Mouse (Mus musculus): ENCODE data around the gene Krt84. TPM values are rescaled to one million over a fixed set of nuclear protein-coding genes. Genes with fewer than 3 reads are reported as not detected.
"Not testable (repeated sequence)": the region's sequence is repeated elsewhere in the genome, so short reads cannot be mapped to it uniquely, and the experiment has no call there.

Krt84 gene
- polyA plus RNA-seq, 1 experiment from 2014 or later = not detected

DNA sequence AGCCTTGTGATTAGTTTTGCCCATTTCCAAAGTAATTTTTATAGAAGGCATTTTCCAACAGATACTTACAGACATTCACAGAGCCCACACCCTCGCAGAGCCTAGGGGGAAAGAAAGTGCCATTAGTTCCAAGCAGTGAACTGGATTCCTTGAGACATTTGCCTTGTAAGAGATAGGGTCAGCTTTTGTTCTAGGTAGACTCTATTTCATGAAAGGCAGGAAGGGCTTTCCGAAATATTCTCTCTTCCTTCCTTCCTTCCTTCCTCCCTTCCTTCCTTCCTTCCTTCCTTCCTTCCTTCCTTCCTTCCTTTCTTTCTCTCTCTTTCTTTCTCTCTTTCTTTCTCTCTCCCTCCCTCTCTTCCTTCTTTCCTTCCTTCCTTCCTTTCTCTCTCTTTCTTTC, 15.5 kb downstream of the Krt84 start, which contains the start of gene Gm49425:
Gene Gm49425 (minus strand): TSS at position 101 of the 400 bp plus-strand sequence.
- not testable (repeated sequence) for H3K4me1 ChIP-seq (ENCODE audit: control insufficient read depth, insufficient read depth, low read length); H3K27me3 ChIP-seq (ENCODE audit: control insufficient read depth, insufficient read depth, low read length); H3K36me3 ChIP-seq (ENCODE audit: control insufficient read depth, insufficient read depth); H3K4me3 ChIP-seq (ENCODE audit: low read length); H3K9me3 ChIP-seq (replicated peaks; ENCODE audit: control insufficient read depth, low read length); H3K4me2 ChIP-seq (ENCODE audit: low read depth, low read length); H3K9ac ChIP-seq (ENCODE audit: low read length); ATAC-seq (replicated peaks; ENCODE audit: extremely low read depth, insufficient read depth, low FRiP score); H3K27ac ChIP-seq (ENCODE audit: low read length)
- WGBS = 64% methylated on average over 2 of the region's 2 CpGs

DNA sequence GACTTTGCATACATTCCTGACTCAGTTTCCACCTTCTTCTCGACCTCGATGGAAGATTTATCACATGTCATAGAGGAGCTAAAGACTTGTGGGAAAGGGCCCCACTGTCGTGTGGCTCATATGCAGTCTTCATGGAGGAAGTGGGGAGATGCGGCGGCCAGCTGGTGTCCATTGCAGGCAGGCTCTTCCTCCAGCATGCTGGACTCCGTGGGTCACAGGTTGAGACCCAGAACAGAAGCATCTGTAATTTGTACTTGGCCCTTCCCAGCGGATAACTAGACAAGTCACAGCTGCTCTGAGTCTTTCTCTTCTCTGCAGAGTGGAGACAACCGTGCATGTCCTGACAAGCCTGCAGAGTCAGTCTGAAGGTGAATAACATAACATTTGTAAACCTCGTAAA, 24.4 kb downstream of the Krt84 start:
- no peak overlapping the region for H3K9ac ChIP-seq (ENCODE audit: low read length)
- 65% methylated on average over 9 of the region's 9 CpGs for WGBS
- no peak overlapping the region for H3K4me3 ChIP-seq (ENCODE audit: low read length)
- H3K4me2 ChIP-seq (ENCODE audit: low read depth, low read length) = no peak overlapping the region
- no peaks in the 10 kb centered on the region for H3K36me3 ChIP-seq (ENCODE audit: control insufficient read depth, insufficient read depth)
- no peaks in the 10 kb centered on the region for H3K9me3 ChIP-seq (replicated peaks; ENCODE audit: control insufficient read depth, low read length)
- no peaks in the 10 kb centered on the region for H3K4me1 ChIP-seq (ENCODE audit: control insufficient read depth, insufficient read depth, low read length)
- no peaks in the 10 kb centered on the region for H3K27me3 ChIP-seq (ENCODE audit: control insufficient read depth, insufficient read depth, low read length)
- no peak for ATAC-seq (replicated peaks; ENCODE audit: extremely low read depth, insufficient read depth, low FRiP score)
- H3K27ac ChIP-seq (ENCODE audit: low read length) = no peak overlapping the region

DNA sequence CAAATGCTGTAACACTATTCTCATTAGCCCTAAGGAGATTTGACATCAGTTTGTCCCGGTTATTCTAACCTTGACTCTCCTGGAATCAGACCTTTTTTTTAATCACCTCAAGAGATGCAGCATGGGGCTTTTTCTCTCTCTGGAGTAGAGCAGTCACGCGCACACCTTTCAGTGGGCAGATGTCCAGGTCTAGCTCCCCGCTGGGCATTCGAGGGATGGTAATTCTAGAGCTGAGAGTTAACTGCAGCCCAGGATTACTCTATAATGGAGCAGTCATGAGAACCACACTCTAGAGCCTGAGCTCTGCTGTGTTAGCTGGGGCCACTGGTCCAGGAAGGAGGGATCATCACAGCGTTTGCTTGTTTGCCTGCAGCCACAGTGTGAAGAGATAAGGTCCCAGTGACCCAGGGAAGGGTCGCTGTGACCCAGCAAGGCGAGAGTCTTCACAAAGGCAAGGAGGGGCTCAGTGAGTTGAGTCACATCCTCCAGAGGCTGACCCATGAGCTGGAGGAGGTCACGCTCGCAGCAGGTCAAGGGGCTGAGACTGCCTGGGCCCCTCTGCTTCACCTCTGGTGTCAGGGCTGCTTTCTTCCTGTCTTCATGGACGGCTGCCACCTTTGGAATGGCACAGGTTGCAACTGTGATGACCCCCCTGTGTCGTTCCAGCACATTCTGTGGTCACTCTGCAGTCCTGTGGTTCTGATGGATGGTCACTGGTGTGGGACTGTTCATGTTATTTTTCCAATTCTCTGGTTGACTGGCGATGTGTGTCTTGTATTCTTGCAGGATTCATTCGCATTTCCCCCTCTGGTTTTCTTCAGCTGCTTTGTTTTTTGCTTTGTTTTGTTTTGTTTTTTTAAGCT, 25.5 kb downstream of the Krt84 start:
- Histone ChIP-seq H3K27ac (ENCODE audit: low read length) (no peak overlapping the region), H3K4me3 (ENCODE audit: low read length) (no peak overlapping the region), H3K9ac (ENCODE audit: low read length) (no peak overlapping the region), H3K4me2 (ENCODE audit: low read depth, low read length) (no peak overlapping the region), H3K9me3 (replicated peaks; ENCODE audit: control insufficient read depth, low read length) (no peaks in the 10 kb centered on the region), H3K4me1 (ENCODE audit: control insufficient read depth, insufficient read depth, low read length) (no peaks in the 10 kb centered on the region), H3K36me3 (ENCODE audit: control insufficient read depth, insufficient read depth) (no peaks in the 10 kb centered on the region), H3K27me3 (ENCODE audit: control insufficient read depth, insufficient read depth, low read length) (no peaks in the 10 kb centered on the region)
- no peak for ATAC-seq (replicated peaks; ENCODE audit: extremely low read depth, insufficient read depth, low FRiP score)
- WGBS = 40% methylated on average over 14 of the region's 14 CpGs

DNA sequence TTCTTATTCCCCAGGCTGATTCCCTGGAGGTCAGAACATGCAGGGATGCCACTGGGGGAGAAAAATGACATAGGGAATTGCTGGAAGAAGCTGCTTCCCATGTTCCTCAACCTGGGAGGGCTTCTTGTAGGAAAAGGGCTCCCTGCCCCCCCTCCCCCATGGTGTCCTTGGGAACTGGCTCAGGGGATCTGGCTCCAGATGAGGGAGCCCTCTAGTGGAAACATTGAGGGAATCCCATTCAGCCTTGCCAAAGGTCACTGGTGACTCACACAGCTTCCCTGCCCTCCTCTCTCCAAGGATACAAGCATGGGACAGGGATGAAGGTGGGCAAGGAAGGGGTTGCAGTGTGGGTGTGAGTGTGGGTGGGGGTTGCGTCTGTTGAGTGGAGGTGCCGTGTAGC, 35.4 kb downstream of the Krt84 start:
- H3K4me1 ChIP-seq (ENCODE audit: control insufficient read depth, insufficient read depth, low read length) = 0 out of 2 replicates have a peak, but pooled peaks cover 4% of the 10 kb centered on the region
- 65% methylated on average over 2 of the region's 2 CpGs for WGBS

GRCm38 (mm10) chr15:101495266-101495665, 37.4 kb downstream of the Krt84 start:
- Histone ChIP-seq H3K27ac (ENCODE audit: low read length) (no peak overlapping the region), H3K9ac (ENCODE audit: low read length) (no peak overlapping the region), H3K36me3 (ENCODE audit: control insufficient read depth, insufficient read depth) (no peaks in the 10 kb centered on the region), H3K4me1 (ENCODE audit: control insufficient read depth, insufficient read depth, low read length) (0 out of 2 replicates have a peak, but pooled peaks cover 4% of the 10 kb centered on the region), H3K4me3 (ENCODE audit: low read length) (no peak overlapping the region), H3K9me3 (replicated peaks; ENCODE audit: control insufficient read depth, low read length) (no peaks in the 10 kb centered on the region), H3K27me3 (ENCODE audit: control insufficient read depth, insufficient read depth, low read length) (no peaks in the 10 kb centered on the region), H3K4me2 (ENCODE audit: low read depth, low read length) (no peak overlapping the region)
- 80% methylated on average over 8 of the region's 8 CpGs for WGBS
- no peak for ATAC-seq (replicated peaks; ENCODE audit: extremely low read depth, insufficient read depth, low FRiP score)

More for the DNA sequence above, 35.4 kb downstream of the Krt84 start:
- no peak overlapping the region for H3K4me3 ChIP-seq (ENCODE audit: low read length)
- H3K27me3 ChIP-seq (ENCODE audit: control insufficient read depth, insufficient read depth, low read length) = no peaks in the 10 kb centered on the region
- ATAC-seq (replicated peaks; ENCODE audit: extremely low read depth, insufficient read depth, low FRiP score) = no peak
- no peak overlapping the region for H3K9ac ChIP-seq (ENCODE audit: low read length)
- no peaks in the 10 kb centered on the region for H3K9me3 ChIP-seq (replicated peaks; ENCODE audit: control insufficient read depth, low read length)
- H3K36me3 ChIP-seq (ENCODE audit: control insufficient read depth, insufficient read depth) = no peaks in the 10 kb centered on the region
- H3K27ac ChIP-seq (ENCODE audit: low read length) = no peak overlapping the region
- no peak overlapping the region for H3K4me2 ChIP-seq (ENCODE audit: low read depth, low read length)

DNA sequence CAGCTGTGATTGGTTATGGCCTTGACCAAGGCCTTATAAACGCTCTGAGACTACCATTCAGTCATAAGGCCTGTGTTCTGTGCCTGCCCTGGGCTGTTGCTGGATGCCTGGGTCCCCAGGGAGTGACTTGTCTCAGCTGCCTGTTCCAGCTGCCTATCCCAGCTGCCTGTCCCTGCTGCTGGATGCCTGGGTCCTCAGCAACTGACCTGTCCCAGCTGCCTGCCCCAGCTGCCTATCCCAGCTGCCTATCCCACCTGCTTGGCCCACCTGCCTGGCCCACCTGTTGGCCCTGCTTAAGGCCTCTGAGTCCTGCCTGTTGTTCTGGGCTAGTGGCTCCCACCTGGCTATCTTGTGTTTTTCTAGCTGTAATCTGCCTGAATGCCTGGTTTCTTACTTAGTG, 38.4 kb downstream of the Krt84 start:
- WGBS = 65% methylated on average over 1 of the region's 1 CpGs
- no peak for ATAC-seq (replicated peaks; ENCODE audit: extremely low read depth, insufficient read depth, low FRiP score)
- no peak overlapping the region for H3K27ac ChIP-seq (ENCODE audit: low read length)
- no peaks in the 10 kb centered on the region for H3K9me3 ChIP-seq (replicated peaks; ENCODE audit: control insufficient read depth, low read length)
- H3K4me1 ChIP-seq (ENCODE audit: control insufficient read depth, insufficient read depth, low read length) = 0 out of 2 replicates have a peak, but pooled peaks cover 4% of the 10 kb centered on the region
- no peak overlapping the region for H3K9ac ChIP-seq (ENCODE audit: low read length)
- H3K4me3 ChIP-seq (ENCODE audit: low read length) = no peak overlapping the region
- H3K27me3 ChIP-seq (ENCODE audit: control insufficient read depth, insufficient read depth, low read length) = no peaks in the 10 kb centered on the region
- H3K36me3 ChIP-seq (ENCODE audit: control insufficient read depth, insufficient read depth) = no peaks in the 10 kb centered on the region
- H3K4me2 ChIP-seq (ENCODE audit: low read depth, low read length) = no peak overlapping the region

DNA sequence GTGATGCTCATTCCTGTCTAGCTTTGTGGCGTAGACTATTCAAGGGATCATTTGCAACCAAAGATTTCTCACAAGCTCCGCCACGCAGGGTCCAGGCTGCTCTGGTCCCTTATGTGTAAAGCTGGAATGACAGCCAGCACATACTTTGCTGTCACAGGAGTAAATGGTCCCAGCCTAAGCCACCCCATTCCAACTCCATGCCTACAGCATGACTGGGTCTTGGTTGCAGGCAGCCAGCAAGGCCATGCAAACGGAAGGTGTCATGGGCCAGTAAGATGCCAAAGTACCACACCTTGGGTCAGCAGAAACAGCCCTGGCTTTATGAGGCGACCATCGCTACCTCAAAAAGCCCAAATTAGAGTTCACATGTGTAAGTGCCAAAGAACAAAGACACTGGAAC, 38.9 kb downstream of the Krt84 start:
- no peak for ATAC-seq (replicated peaks; ENCODE audit: extremely low read depth, insufficient read depth, low FRiP score)
- H3K4me1 ChIP-seq (ENCODE audit: control insufficient read depth, insufficient read depth, low read length) = 0 out of 2 replicates have a peak, but pooled peaks cover 4% of the 10 kb centered on the region
- no peaks in the 10 kb centered on the region for H3K27me3 ChIP-seq (ENCODE audit: control insufficient read depth, insufficient read depth, low read length)
- H3K27ac ChIP-seq (ENCODE audit: low read length) = no peak overlapping the region
- H3K4me2 ChIP-seq (ENCODE audit: low read depth, low read length) = no peak overlapping the region
- WGBS = 93% methylated on average over 6 of the region's 6 CpGs
- no peaks in the 10 kb centered on the region for H3K36me3 ChIP-seq (ENCODE audit: control insufficient read depth, insufficient read depth)
- no peak overlapping the region for H3K9ac ChIP-seq (ENCODE audit: low read length)
- H3K9me3 ChIP-seq (replicated peaks; ENCODE audit: control insufficient read depth, low read length) = no peaks in the 10 kb centered on the region
- no peak overlapping the region for H3K4me3 ChIP-seq (ENCODE audit: low read length)

- WGBS = 28% methylated on average over 8 of the region's 8 CpGs
Measured at GRCm38 (mm10) chr15:101492718-101493117, 39.9 kb downstream of the Krt84 start.

GRCm38 (mm10) chr15:101491431-101491830, 41.2 kb downstream of the Krt84 start, which contains the start of gene Krt83:
Gene Krt83 (minus strand): TSS chr15:101491512.
- H3K27ac ChIP-seq (ENCODE audit: low read length) = no peak within 1 kb of the TSS
- no peaks in the 10 kb centered on the region for H3K36me3 ChIP-seq (ENCODE audit: control insufficient read depth, insufficient read depth)
- no peak within 1 kb of the TSS for H3K4me2 ChIP-seq (ENCODE audit: low read depth, low read length)
- H3K9me3 ChIP-seq (replicated peaks; ENCODE audit: control insufficient read depth, low read length) = no peaks in the 10 kb centered on the region
- H3K4me3 ChIP-seq (ENCODE audit: low read length) = no peak within 1 kb of the TSS
- no peak within 1 kb of the TSS for H3K9ac ChIP-seq (ENCODE audit: low read length)
- 90% methylated on average over 6 of the region's 6 CpGs for WGBS
- H3K4me1 ChIP-seq (ENCODE audit: control insufficient read depth, insufficient read depth, low read length) = 0 out of 2 replicates have a peak, but pooled peaks cover 4% of the 10 kb centered on the region
- no peak for ATAC-seq (replicated peaks; ENCODE audit: extremely low read depth, insufficient read depth, low FRiP score)
- no peaks in the 10 kb centered on the region for H3K27me3 ChIP-seq (ENCODE audit: control insufficient read depth, insufficient read depth, low read length)

More at GRCm38 (mm10) chr15:101492718-101493117, 39.9 kb downstream of the Krt84 start:
- no peak overlapping the region for H3K27ac ChIP-seq (ENCODE audit: low read length)
- no peaks in the 10 kb centered on the region for H3K27me3 ChIP-seq (ENCODE audit: control insufficient read depth, insufficient read depth, low read length)
- H3K9ac ChIP-seq (ENCODE audit: low read length) = no peak overlapping the region
- no peak overlapping the region for H3K4me2 ChIP-seq (ENCODE audit: low read depth, low read length)
- H3K36me3 ChIP-seq (ENCODE audit: control insufficient read depth, insufficient read depth) = no peaks in the 10 kb centered on the region
- no peaks in the 10 kb centered on the region for H3K9me3 ChIP-seq (replicated peaks; ENCODE audit: control insufficient read depth, low read length)
- no peak for ATAC-seq (replicated peaks; ENCODE audit: extremely low read depth, insufficient read depth, low FRiP score)
- H3K4me3 ChIP-seq (ENCODE audit: low read length) = no peak overlapping the region
- H3K4me1 ChIP-seq (ENCODE audit: control insufficient read depth, insufficient read depth, low read length) = 0 out of 2 replicates have a peak, but pooled peaks cover 4% of the 10 kb centered on the region

All from heart, embryonic 16.5 days (tissue).